9 mouse cellular contexts compared by ENCODE assay signal in genomic region chr1:75507006-75507405, GRCm38 (mm10). TPM values are rescaled to one million over a fixed set of nuclear protein-coding genes. Genes with fewer than 3 reads are reported as not detected.
DNase-seq lines count a peak whose midpoint lies in the region; ATAC-seq and TF ChIP-seq lines count a peak whose summit lies in the region.
"Had no signal": no experiment of that assay in that cellular context is flagged by ENCODE, and none has a peak within 500 bp of the region (broad histone marks: within the 10 kb centered on the region; RNA-seq: fewer than 3 reads in every experiment).

Gene Inha, plus strand, starts transcription at chr1:75507077.

- WGBS in heart, embryonic 11.5 days (ENCODE audit: insufficient replicate concordance): 33% methylated on average over 10 of the region's 10 CpGs
- 55% methylated on average over 10 of the region's 10 CpGs for WGBS in intestine, postnatal 0 days
- whole genome bisulfite sequencing in midbrain, embryonic 15.5 days: 76% methylated on average over 10 of the region's 10 CpGs

- DNase-seq in heart, adult 8-10 months (ENCODE audit: low spot score): no peak
- no peak for DNase-seq in urinary bladder, adult 2 months (ENCODE audit: low spot score)
- DNase-seq in urinary bladder, postnatal 10 days (ENCODE audit: low spot score): no peak
- DNase-seq in c-Kit-positive CD71-positive TER-119-positive erythroid progenitor cells, embryonic 14.5 days (ENCODE audit: low spot score): no peak
- no peak for DNase-seq in thymus, postnatal 4 days

- peak within 1 kb of the TSS; percentile 100 for H3K27ac ChIP-seq in heart, embryonic 11.5 days (ENCODE audit: low read depth, low read length)
- H3K27ac ChIP-seq in intestine, postnatal 0 days (ENCODE audit: low read depth, low read length): peak within 1 kb of the TSS; percentile 90
- peak within 1 kb of the TSS; percentile 93 for H3K27ac ChIP-seq in midbrain, embryonic 15.5 days

- H3K4me1 ChIP-seq in heart, embryonic 11.5 days (ENCODE audit: control insufficient read depth, insufficient read depth, low read length): peaks cover 62% of the 10 kb centered on the region
- H3K4me1 ChIP-seq in intestine, postnatal 0 days (replicated peaks; ENCODE audit: control insufficient read depth, insufficient read depth, low read length): no peaks in the 10 kb centered on the region; the same call in 1 of the 2 replicates
- peaks cover 25% of the 10 kb centered on the region for H3K4me1 ChIP-seq in midbrain, embryonic 15.5 days

- ATAC-seq in heart, embryonic 11.5 days (replicated peaks; ENCODE audit: insufficient number of reproducible peaks, low FRiP score, low TSS enrichment): no peak
- ATAC-seq in intestine, postnatal 0 days: no peak
- no peak for ATAC-seq in midbrain, embryonic 15.5 days (replicated peaks)

- no peaks in the 10 kb centered on the region for H3K9me3 ChIP-seq in heart, embryonic 11.5 days (replicated peaks; ENCODE audit: control insufficient read depth, low read length)
- no peaks in the 10 kb centered on the region for H3K9me3 ChIP-seq in intestine, postnatal 0 days (ENCODE audit: control insufficient read depth)
- no peaks in the 10 kb centered on the region for H3K9me3 ChIP-seq in midbrain, embryonic 15.5 days

- peak within 1 kb of the TSS; percentile 65 for H3K4me2 ChIP-seq in heart, embryonic 11.5 days
- peak within 1 kb of the TSS; percentile 98 for H3K4me2 ChIP-seq in intestine, postnatal 0 days (replicated peaks; ENCODE audit: low read depth)
- peak within 1 kb of the TSS; percentile 94 for H3K4me2 ChIP-seq in midbrain, embryonic 15.5 days

- no peaks in the 10 kb centered on the region for H3K27me3 ChIP-seq in heart, embryonic 11.5 days (ENCODE audit: control insufficient read depth, insufficient read depth, low read length)
- no peaks in the 10 kb centered on the region for H3K27me3 ChIP-seq in intestine, postnatal 0 days (replicated peaks; ENCODE audit: control insufficient read depth, insufficient read depth, low read length)
- peaks cover 12% of the 10 kb centered on the region; the same call in 1 of the 2 replicates for H3K27me3 ChIP-seq in midbrain, embryonic 15.5 days (replicated peaks)

- peaks cover 12% of the 10 kb centered on the region; the same call in 1 of the 2 replicates for H3K36me3 ChIP-seq in heart, embryonic 11.5 days (ENCODE audit: control insufficient read depth, insufficient read depth, low read length)
- H3K36me3 ChIP-seq in intestine, postnatal 0 days (ENCODE audit: control insufficient read depth, insufficient read depth): peaks cover 17% of the 10 kb centered on the region; the same call in 1 of the 2 replicates
- no peaks in the 10 kb centered on the region for H3K36me3 ChIP-seq in midbrain, embryonic 15.5 days (replicated peaks)

- H3K9ac ChIP-seq in heart, embryonic 11.5 days (ENCODE audit: low read depth, low read length): peak within 1 kb of the TSS; percentile 97
- H3K9ac ChIP-seq in intestine, postnatal 0 days (ENCODE audit: low read depth, low read length): peak within 1 kb of the TSS; percentile 91
- H3K9ac ChIP-seq in midbrain, embryonic 15.5 days: peak within 1 kb of the TSS; percentile 85

- no peak for TF ChIP-seq CTCF in intestine, postnatal 0 days (IDR thresholded peaks at IDR 0.05; ENCODE audit: low read depth)

- H3K4me3 ChIP-seq in heart, embryonic 11.5 days (ENCODE audit: low read depth, low read length): peak within 1 kb of the TSS; percentile 78
- peak within 1 kb of the TSS; percentile 78 for H3K4me3 ChIP-seq in intestine, postnatal 0 days (ENCODE audit: low read depth, low read length)
- H3K4me3 ChIP-seq in midbrain, embryonic 15.5 days: peak within 1 kb of the TSS; percentile 57

RNA-seq across cellular contexts. Expression of gene Inha, which starts in this region (rescaled TPM):
- 4.0 and 4.8 TPM in 2 replicates for polyA plus RNA-seq in heart, embryonic 11.5 days (2014; fragmentation: Nextera tagmentation; extraction: Ambion mirVana)
- 1 to 10 TPM; 2.8 to 4.6 (median 3.9) TPM for total RNA-seq in heart, adult 8-10 months (2022)
- polyA plus RNA-seq in urinary bladder, adult 2 months (2012; rRNA removed): 19.6 and 23.9 TPM in 2 replicates
- polyA plus RNA-seq in intestine, postnatal 0 days (2015; fragmentation: Nextera tagmentation; extraction: Ambion mirVana): 3.2 and 3.3 TPM in 2 replicates
- polyA plus RNA-seq in midbrain, embryonic 15.5 days (2015; fragmentation: Nextera tagmentation; extraction: Ambion mirVana): 24.3 and 24.5 TPM in 2 replicates
- total RNA-seq: MEL had no signal
